Mouse (Mus musculus) thymus, adult 2 months (tissue): ENCODE data around the gene Whamm.

Source experiments
- CTCF ChIP-seq: fragments of 200-500 bp; IDR thresholded peaks from 2 replicates; pipeline ENCODE4 v1.5.1; 2012; ENCODE audit warnings: mild to moderate bottlenecking, control low read depth, low read length, moderate library complexity, borderline replicate concordance; ENCODE audit not compliant: control insufficient read depth, poor library complexity, insufficient read depth; ENCODE audit errors: extremely low read depth
- POLR2A ChIP-seq: fragments of 200-500 bp; IDR thresholded peaks from 2 replicates; pipeline ENCODE4 v1.6.1; 2012; ENCODE audit warnings: mild to moderate bottlenecking, low read length, control low read depth, moderate library complexity; ENCODE audit not compliant: control insufficient read depth, poor library complexity, insufficient read depth; ENCODE audit errors: extremely low read depth

- TF ChIP-seq CTCF, result no peak
- TF ChIP-seq POLR2A, result no peak
Observed at GRCm38 (mm10) chr7:81599379-81600280, 28.6 kb downstream of the Whamm start.
